Mouse (Mus musculus) hindbrain, embryonic 11.5 days (tissue): ENCODE data around the gene Rac1. TPM values are rescaled to one million over a fixed set of nuclear protein-coding genes. Genes with fewer than 3 reads are reported as not detected.
"Not testable (repeated sequence)": the region's sequence is repeated elsewhere in the genome, so short reads cannot be mapped to it uniquely, and the experiment has no call there.

Experiments used
- ATAC-seq: fragments of 200-750 bp; cut with Nextera tagmentation; 2 replicates; pipeline ENCODE4 v1.8.0; 2017; ENCODE audit warnings: mild to moderate bottlenecking, moderate TSS enrichment, moderate library complexity; ENCODE audit not compliant: low FRiP score
- DNase-seq: peaks from one replicate; pipeline ENCODE4 v3.0.0-alpha.2; 2015; ENCODE audit warnings: low spot score
- H3K27ac ChIP-seq: fragments of 300-500 bp; sonication (generic); 2 replicates; pipeline ENCODE4 v1.5.1; 2014; ENCODE audit warnings: mild to moderate bottlenecking, low read depth, low read length
- H3K27me3 ChIP-seq: fragments of 300-500 bp; sonication (generic); 2 replicates; pipeline ENCODE4 v1.6.1; 2014; ENCODE audit warnings: mild to moderate bottlenecking, low read length, moderate library complexity, mixed read lengths; ENCODE audit not compliant: control insufficient read depth, insufficient read depth
- H3K36me3 ChIP-seq: fragments of 300-500 bp; sonication (generic); 2 replicates; pipeline ENCODE4 v1.6.1; 2014; ENCODE audit warnings: mild to moderate bottlenecking, low read length, moderate library complexity, mixed read lengths; ENCODE audit not compliant: control insufficient read depth, insufficient read depth
- H3K4me1 ChIP-seq: fragments of 300-500 bp; sonication (generic); replicated peaks from 2 replicates; pipeline ENCODE4 v1.6.1; 2014; ENCODE audit warnings: low read length, mixed read lengths; ENCODE audit not compliant: control insufficient read depth, insufficient read depth
- H3K4me2 ChIP-seq: fragments of 300-500 bp; sonication (generic); replicated peaks from 2 replicates; pipeline ENCODE4 v1.6.1; 2014; ENCODE audit warnings: mild to moderate bottlenecking, low read depth, low read length
- H3K4me3 ChIP-seq: fragments of 300-500 bp; sonication (generic); 2 replicates; pipeline ENCODE4 v1.5.1; 2014; ENCODE audit warnings: low read depth, low read length
- H3K9ac ChIP-seq: fragments of 300-500 bp; sonication (generic); 2 replicates; pipeline ENCODE4 v1.6.1; 2014; ENCODE audit warnings: low read depth, low read length
- H3K9me3 ChIP-seq: fragments of 300-500 bp; sonication (generic); 2 replicates; pipeline ENCODE4 v1.6.1; 2016; ENCODE audit warnings: low read length; ENCODE audit not compliant: control insufficient read depth
- WGBS: fragments of 180-500 bp; shearing (Covaris S2); extraction: QIAGEN DNeasy Blood & Tissue Kit; methylation state at CpG from one replicate; pipeline ENCODE4 v1.1.7; 2014; 5-methylcytosine and 5-hydroxymethylcytosine counted together
- polyA plus RNA-seq: library from polyadenylated mRNA; unstranded; fragments of >200 nt; fragmentation: Nextera tagmentation; extraction: Ambion mirVana; gene quantifications from 2 replicates; pipeline ENCODE4 v1.2.1, GENCODE M21; 2014

Rac1 gene
- 471 and 512 TPM in 2 replicates for polyA plus RNA-seq

- H3K4me2 ChIP-seq, result peak within 1 kb of the TSS; percentile 62
- no peaks in the 10 kb centered on the region for H3K36me3 ChIP-seq
- H3K9ac ChIP-seq, result peak within 1 kb of the TSS; percentile 99
- no peaks in the 10 kb centered on the region for H3K9me3 ChIP-seq
- WGBS, result under 1% methylated on average over 78 of the region's 105 CpGs
- DNase-seq (peak; percentile 99), ATAC-seq (peak; percentile 95)
- no peaks in the 10 kb centered on the region for H3K27me3 ChIP-seq
- H3K4me3 ChIP-seq, result peak within 1 kb of the TSS; percentile 97
- H3K4me1 ChIP-seq, result peaks cover 9% of the 10 kb centered on the region; the same call in 1 of the 2 replicates
- H3K27ac ChIP-seq, result peak within 1 kb of the TSS; percentile 94
Measured at GRCm38 (mm10) chr5:143527486-143528307, at the start of gene Rac1. Rac1 (minus strand) TSS chr5:143528036.

DNA sequence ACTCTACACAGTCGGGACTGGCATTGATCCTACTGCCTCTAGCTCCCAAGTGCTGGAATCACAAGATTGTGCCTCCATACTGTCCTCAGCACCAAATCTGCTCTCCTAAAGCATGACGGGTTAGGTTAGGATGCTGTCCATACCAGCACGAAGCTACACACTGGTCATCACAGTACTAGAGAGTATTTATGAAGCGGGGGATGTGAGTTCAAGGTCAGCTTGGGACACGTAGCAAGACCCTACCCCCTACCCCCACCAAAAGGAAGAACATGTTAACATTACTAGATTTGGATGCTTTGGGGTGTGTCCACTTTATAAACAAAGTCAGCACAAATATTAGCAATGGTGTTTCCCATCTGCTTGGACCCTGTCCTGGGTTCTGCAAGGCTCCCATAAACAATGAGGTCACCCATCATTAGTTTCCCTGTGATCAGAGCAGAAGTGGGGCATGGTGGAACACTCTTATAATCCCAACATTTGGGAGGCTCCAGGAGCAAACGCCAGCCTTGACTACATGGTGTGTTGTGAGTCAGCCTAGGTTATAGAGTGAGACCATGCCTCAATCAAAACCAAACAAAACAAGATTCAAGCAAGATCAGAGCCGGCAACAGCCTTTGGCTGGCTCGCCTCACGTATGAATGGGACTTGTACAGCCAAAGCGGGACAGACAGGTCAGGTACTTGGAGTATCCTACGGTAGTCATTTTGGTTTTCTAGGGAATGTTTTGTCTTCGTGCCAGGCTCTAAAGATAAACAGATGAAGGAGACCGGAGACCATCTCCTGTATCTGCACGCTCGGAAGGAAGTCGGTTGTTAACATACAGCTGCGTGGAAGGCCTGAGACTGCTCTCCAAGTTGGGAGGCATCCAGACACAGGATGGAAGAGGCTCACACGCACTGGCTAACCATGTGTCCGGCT lies 46.7 kb upstream of the Rac1 start:
- DNase-seq, result no peak
- no peak for ATAC-seq
- no peak overlapping the region for H3K4me3 ChIP-seq
- H3K36me3 ChIP-seq, result no peaks in the 10 kb centered on the region
- no peaks in the 10 kb centered on the region for H3K9me3 ChIP-seq
- H3K27ac ChIP-seq, result no peak overlapping the region
- H3K4me1 ChIP-seq, result no peaks in the 10 kb centered on the region
- no peaks in the 10 kb centered on the region for H3K27me3 ChIP-seq
- no peak overlapping the region for H3K9ac ChIP-seq
- WGBS, result 89% methylated on average over 19 of the region's 19 CpGs
- no peak overlapping the region for H3K4me2 ChIP-seq

- Histone ChIP-seq H3K4me2 (no peak overlapping the region), H3K9me3 (no peaks in the 10 kb centered on the region), H3K27ac (no peak overlapping the region), H3K27me3 (no peaks in the 10 kb centered on the region), H3K4me3 (no peak overlapping the region), H3K36me3 (no peaks in the 10 kb centered on the region), H3K4me1 (no peaks in the 10 kb centered on the region), H3K9ac (no peak overlapping the region)
- no peak for DNase-seq
- no peak for ATAC-seq
- WGBS, result 90% methylated on average over 4 of the region's 4 CpGs
Measured at GRCm38 (mm10) chr5:143573067-143573466, 45.2 kb upstream of the Rac1 start.

- no peaks in the 10 kb centered on the region for H3K36me3 ChIP-seq
- DNase-seq (no peak), ATAC-seq (no peak)
- H3K9me3 ChIP-seq, result no peaks in the 10 kb centered on the region
- H3K27me3 ChIP-seq, result no peaks in the 10 kb centered on the region
- no peak overlapping the region for H3K4me3 ChIP-seq
- WGBS, result 77% methylated on average over 5 of the region's 5 CpGs
- H3K9ac ChIP-seq, result no peak overlapping the region
- no peak overlapping the region for H3K27ac ChIP-seq
- H3K4me2 ChIP-seq, result no peak overlapping the region
- H3K4me1 ChIP-seq, result no peaks in the 10 kb centered on the region
Measured at GRCm38 (mm10) chr5:143572195-143572594, 44.4 kb upstream of the Rac1 start.

GRCm38 (mm10) chr5:143567860-143568259 lies 40.0 kb upstream of the Rac1 start:
- ATAC-seq, result no peak
- Histone ChIP-seq H3K4me3 (no peak overlapping the region), H3K36me3 (no peaks in the 10 kb centered on the region), H3K4me1 (no peaks in the 10 kb centered on the region), H3K9ac (no peak overlapping the region), H3K27me3 (no peaks in the 10 kb centered on the region), H3K9me3 (no peaks in the 10 kb centered on the region), H3K4me2 (no peak overlapping the region), H3K27ac (no peak overlapping the region)
- 22% methylated on average over 6 of the region's 6 CpGs for WGBS
- peak; percentile 88 for DNase-seq

- no peaks in the 10 kb centered on the region for H3K4me1 ChIP-seq
- no peak overlapping the region for H3K4me3 ChIP-seq
- H3K9me3 ChIP-seq, result no peaks in the 10 kb centered on the region
- H3K27ac ChIP-seq, result no peak overlapping the region
- ATAC-seq (no peak), DNase-seq (no peak)
- H3K36me3 ChIP-seq, result no peaks in the 10 kb centered on the region
- no peak overlapping the region for H3K9ac ChIP-seq
- no peaks in the 10 kb centered on the region for H3K27me3 ChIP-seq
- WGBS, result 90% methylated on average over 5 of the region's 5 CpGs
- H3K4me2 ChIP-seq, result no peak overlapping the region
Measured at GRCm38 (mm10) chr5:143567258-143567670, 39.4 kb upstream of the Rac1 start.

GRCm38 (mm10) chr5:143566804-143567203 lies 39.0 kb upstream of the Rac1 start:
- not testable (repeated sequence) for H3K9ac ChIP-seq, H3K36me3 ChIP-seq, H3K4me2 ChIP-seq, H3K27me3 ChIP-seq, H3K9me3 ChIP-seq, H3K27ac ChIP-seq, DNase-seq, H3K4me1 ChIP-seq, H3K4me3 ChIP-seq, ATAC-seq
- WGBS, result 96% methylated on average over 6 of the region's 6 CpGs

DNA sequence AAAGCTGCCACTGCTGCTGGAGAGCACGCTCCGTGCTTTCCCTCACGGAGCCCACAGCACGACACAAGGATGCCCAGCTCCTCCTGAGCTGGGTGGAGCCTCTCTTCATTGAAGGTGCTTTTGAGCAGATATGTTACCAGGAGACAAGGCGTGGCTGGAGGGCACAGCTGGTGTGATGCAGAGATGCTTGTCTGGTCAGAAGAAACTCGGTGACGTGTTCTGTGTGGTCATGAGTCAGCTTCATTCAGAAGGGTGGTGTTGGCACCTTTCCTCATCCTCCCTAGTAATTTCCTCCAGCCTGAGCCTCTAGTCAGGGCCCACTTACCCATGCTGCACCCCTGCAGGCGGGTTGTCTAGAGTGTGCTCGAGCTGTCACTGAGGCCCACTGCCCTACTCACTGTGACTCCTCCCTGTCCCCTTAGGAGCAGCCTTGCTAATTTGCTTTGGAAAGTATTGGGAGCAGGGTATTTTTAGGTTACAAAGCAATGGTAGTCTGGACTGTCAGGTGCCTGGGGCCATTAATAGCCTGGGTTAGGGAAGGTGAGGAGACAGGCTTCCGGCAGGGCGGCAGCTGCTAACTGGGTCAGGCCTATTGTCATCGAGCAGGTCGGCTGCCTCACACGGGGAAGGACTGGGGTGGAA lies 33.8 kb upstream of the Rac1 start:
- no peak overlapping the region for H3K27ac ChIP-seq
- DNase-seq (no peak), ATAC-seq (no peak)

More for the DNA sequence above, 33.8 kb upstream of the Rac1 start:
- Histone ChIP-seq H3K4me1 (no peaks in the 10 kb centered on the region), H3K4me3 (no peak overlapping the region), H3K36me3 (no peaks in the 10 kb centered on the region), H3K9me3 (no peaks in the 10 kb centered on the region), H3K27me3 (no peaks in the 10 kb centered on the region), H3K9ac (no peak overlapping the region), H3K4me2 (no peak overlapping the region)
- WGBS, result 88% methylated on average over 14 of the region's 14 CpGs
